Mouse (Mus musculus) CD4-positive, CD25-positive, alpha-beta regulatory T cell, adult 2 months (primary cell): ENCODE data around the gene Kifc3.
"Not testable (repeated sequence)": the region's sequence is repeated elsewhere in the genome, so short reads cannot be mapped to it uniquely, and the experiment has no call there.

Experiments
- DNase-seq: peaks from one replicate; pipeline ENCODE4 v3.0.0-alpha.2; 2012; ENCODE audit warnings: low read depth, low spot score

Kifc3 gene

DNA sequence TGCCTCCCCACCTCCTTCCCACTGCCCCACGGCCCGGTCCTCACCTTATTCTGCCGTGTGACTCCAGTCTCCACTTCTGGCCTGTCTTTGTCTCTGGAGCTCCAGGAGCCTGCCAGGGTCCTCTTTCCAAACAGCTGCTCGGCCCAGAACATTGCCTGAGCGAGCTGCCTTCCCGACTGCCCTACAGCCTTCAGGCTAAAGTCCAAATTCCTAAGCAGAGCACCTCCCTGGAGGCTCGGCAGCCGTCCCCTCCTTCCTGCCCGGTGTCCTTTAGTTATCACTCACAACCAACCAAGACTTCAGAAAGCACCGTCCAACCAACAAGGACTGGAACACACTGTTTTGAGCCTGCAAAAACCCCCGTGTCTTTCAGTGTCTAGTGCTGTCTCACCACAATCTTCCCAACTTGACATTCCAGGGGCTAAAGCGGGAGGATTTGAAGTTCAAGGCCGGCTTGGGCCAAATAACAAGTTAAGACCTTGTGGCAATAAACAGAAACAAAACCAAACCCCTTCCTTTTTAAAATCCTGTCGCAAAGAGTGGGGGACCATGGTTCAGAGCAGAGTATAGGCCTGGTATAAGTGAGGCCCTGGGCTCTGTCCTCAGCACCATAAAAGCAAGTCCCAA is at the start of gene Kifc3:
Kifc3 (minus strand) TSS at position 164 of the 627 bp plus-strand sequence.
- no peak for DNase-seq

- DNase-seq: no peak
Observed at GRCm38 (mm10) chr8:95252056-95252455, 49.4 kb upstream of the Kifc3 start.

- peak; percentile 75 for DNase-seq
Observed at GRCm38 (mm10) chr8:95249847-95250246, 47.2 kb upstream of the Kifc3 start.

GRCm38 (mm10) chr8:95247277-95247676 is 44.7 kb upstream of the Kifc3 start:
- DNase-seq: peak; percentile 77

DNA sequence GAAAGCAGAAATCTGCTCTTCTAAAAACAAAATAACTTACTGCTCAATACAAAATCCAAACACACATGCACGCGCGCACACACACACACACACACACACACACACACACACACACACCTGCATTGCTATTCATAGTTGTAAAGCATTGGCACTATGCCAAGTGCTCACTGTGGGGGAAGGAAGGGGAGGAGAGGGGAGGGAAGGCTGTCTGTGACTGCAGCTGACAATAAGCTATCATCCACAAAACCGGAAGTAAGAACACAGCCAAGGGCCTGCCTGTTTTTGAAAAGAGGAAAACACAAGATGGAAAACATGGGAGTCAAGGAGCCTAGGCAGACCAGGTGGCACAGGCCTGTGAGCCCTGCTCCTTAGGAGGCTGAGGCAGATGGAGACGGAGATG is 42.6 kb upstream of the Kifc3 start:
- DNase-seq: peak; percentile 93

- no peak for DNase-seq
Observed at GRCm38 (mm10) chr8:95243853-95244252, 41.2 kb upstream of the Kifc3 start.

GRCm38 (mm10) chr8:95242826-95243571 is 40.4 kb upstream of the Kifc3 start:
- no peak for DNase-seq

DNA sequence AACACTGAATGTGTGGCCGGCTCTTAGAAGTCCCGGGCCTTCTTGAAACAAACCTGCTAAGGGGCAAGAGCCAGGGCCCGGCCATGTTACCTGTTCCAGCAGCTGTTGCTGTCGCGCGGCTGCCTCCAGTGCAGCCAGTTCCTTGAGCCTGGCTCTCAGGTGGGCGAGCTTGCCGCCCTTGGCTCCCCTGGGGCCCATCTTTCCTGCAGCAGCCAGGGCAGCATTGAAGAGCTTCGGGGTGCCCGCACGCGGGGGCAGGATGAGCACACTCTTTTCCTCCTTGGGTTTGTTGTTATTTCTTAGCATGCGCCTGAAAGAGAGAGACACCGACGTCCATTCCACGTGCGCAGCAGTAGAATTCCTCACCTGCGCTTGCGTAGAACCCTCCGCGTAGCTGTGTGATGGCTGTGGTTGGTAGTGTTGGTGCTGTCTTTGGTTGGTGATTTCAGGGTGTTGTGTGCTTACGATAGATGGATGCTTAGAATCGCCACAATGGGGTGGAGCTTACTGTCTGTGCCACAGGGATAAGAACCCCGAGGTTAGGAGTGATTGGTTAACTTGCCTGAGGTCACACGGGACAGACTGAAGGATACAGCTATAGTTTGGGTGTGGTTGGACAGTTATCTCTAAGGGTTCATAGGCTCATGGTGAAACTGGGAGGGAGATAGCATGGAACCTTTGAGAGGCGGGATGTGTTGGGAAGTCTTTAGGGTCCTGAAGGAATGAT is 39.6 kb upstream of the Kifc3 start:
- DNase-seq: no peak

DNA sequence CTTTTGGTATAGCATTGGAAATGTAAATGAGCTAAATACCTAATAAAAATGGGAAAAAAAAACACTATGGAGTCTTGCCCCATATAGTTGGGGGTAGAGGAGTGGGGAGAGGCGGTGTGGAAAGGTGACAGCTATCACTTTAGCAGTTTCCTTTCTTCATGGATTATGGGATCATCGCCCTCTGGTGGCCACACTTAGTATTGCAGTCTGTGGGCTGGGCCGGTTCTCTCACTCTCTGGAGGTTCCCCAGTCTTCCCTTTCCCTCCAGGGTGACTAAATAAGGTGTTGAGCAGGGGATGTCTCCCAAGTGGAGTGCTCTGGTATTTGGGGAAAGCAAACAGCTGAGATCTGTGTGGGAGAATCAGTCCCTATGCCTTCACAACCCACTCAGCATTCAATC is 33.1 kb upstream of the Kifc3 start:
- DNase-seq: peak; percentile 84

GRCm38 (mm10) chr8:95230086-95230485 is 27.5 kb upstream of the Kifc3 start:
- not testable (repeated sequence) for DNase-seq

DNA sequence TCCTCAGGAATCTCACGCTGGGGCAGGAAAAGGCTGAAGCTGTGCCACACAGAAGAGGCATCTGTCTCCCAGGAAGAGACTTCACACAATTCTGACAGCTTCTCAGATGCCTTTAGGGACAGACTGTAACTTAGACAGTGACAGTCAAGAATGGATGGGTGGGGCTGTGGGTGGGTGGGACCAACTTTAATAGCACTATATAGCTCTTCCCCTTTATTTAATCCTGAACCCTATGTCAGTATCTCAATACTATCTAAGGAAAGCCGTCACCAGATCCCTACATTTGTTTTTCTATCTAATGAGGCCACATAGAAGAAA is 24.5 kb upstream of the Kifc3 start:
- DNase-seq: no peak

DNA sequence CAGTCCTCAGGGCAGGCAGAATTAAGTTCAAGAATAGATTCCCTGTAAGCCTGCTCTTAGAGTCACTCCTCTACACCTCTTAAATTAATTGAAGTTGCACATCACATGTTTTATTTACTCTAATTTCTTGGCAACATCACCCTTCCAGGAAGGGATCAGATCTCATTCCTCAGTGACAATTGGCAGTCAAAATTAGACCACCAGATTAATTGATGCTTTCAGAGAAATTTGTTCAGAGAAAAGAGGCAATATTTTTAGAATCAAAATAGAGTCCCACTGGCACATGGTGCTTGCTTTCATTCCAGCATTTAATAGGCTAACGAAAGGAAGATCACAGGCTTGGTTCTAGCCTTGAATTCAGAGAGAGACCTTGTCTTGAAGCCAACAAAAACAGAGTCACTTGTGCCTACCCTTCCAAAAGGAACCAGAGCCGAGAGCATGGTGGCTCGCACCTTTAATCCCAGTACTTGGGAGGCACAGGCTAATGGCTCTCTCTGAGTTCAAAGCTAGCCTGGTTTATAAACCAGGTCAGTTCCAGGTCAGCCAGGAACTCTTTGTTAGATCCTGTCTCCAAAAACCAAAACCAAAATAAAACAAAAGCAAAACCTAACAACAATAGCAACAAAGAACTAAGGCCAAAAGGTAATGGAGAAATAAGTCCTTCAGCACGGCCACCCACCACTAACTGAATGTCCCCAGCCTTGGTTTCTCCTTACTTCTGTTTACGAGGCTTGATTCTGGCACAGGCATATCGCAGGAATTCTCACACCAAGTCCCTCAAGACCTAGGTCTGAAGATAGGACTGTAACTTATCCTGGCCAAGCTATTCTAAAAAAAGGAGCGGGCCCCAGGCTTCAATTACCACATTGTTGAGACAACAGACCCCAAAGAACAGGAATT is 23.9 kb upstream of the Kifc3 start:
- DNase-seq: no peak

- no peak for DNase-seq
Observed at GRCm38 (mm10) chr8:95223969-95224368, 21.4 kb upstream of the Kifc3 start.

DNA sequence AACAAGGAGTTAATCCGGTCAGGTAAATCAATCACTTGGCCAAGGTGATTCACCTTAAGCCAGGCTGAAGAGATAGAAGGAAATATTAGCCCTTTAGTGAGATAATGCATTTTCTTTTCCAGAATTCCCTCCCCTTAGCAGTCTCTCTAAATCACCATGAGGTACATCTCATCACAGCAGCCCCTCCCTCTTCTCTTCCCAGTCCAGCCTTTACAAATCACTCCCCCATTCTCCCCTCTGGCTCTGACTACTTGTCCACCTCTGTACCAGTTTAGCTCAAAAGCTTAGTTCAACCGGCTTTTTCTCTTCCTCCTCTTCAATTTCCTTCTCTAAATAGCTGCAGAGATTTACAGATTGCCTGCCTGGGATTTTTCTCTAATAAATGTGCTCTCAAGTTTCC is 18.4 kb upstream of the Kifc3 start:
- DNase-seq: no peak

GRCm38 (mm10) chr8:95220571-95220998 is 18.0 kb upstream of the Kifc3 start:
- DNase-seq: no peak

- DNase-seq: no peak
Observed at GRCm38 (mm10) chr8:95219623-95220022, 17.0 kb upstream of the Kifc3 start.

DNA sequence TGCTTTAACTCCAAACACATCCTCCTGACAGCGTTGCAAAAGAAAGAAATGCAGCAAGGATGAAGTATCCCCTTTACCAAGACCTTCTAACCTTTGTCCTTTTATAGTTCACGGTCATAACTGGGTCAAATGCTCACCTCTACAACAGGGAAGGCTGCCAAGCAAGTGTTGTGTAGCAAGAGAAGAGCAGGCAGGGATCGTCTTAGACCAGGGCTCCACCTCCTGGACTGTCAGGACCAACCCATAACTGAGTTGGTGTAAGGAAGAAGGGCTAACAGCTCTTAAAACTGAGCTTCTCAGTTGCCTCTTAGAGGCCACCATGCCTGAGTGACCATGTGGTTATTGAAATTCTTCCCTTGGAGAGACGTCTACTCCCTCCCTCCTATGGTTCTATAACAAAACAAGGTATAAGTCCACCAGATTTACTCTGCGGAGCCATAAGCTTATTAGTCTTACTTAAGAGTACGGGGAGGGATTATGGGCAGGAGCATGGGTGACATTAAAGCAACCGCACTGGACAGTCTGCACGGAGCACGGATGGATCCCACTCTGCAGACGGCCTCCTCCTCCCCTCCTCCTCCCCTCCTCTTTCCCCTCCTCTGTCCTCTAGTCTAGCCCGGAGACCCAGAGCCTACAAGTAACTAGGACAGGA is 13.2 kb upstream of the Kifc3 start:
- no peak for DNase-seq

GRCm38 (mm10) chr8:95209924-95210323 is 7.3 kb upstream of the Kifc3 start:
- no peak for DNase-seq

DNA sequence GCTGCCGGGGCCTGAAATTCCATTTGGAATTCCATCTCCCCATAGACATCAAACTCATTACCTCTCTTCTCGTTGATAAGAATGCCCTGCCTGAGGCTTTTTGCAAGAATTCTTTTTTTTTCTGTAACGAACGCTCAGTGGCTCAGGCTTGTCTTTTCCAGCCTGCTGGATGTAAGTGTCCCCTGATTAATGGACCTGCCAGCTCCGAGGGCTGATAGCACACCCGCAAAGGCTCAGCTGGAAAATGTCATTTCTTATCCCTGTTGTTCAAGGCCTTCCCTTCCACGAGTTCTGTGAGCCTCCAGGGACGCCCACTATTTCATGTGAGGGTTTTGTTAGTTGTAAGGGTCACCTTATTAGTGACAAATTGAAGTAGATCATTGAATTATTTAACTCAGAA is 3.3 kb upstream of the Kifc3 start:
- no peak for DNase-seq

GRCm38 (mm10) chr8:95204039-95204380 is 1.4 kb upstream of the Kifc3 start:
- peak; percentile 81 for DNase-seq

DNA sequence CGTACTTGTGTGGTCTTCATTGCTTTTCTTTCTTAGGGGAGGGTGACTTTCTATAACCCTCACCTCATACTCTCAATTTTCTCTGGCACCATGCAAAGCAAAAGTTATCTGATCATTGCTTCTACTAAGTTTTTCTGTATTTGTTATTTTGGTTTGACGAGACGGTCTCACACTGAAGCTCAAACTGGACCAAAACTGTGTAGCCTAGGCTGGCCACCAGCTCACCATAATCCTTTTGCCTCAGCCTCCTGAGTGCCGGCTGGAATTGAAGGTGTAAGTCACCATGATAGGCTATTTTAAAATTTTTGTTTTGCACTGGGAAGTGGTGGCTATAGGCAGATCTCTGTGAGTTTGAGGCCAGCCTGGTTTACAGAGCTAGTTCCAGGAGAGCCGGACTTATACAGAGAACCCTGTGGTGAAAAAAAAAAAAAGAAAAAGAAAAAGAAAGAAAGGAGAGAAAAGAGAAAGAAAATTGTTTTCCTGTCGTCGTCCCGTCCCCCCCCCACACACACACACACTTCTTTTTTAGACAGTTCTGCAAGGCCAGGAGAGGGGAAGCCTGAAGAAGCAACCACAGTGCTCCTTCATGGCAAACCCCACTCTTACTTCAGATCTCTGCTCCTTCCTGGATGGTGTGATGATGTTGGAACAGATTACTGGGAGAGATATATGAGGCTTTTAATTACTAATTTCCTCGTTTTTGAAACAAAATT is 870 bp upstream of the Kifc3 start:
- no peak for DNase-seq
